Mouse (Mus musculus) midbrain, embryonic 15.5 days (tissue): Measurements from ENCODE around the gene Gata2. TPM values are rescaled to one million over a fixed set of nuclear protein-coding genes. Genes with fewer than 3 reads are reported as not detected.

Source experiments
- ATAC-seq: fragments of 200-750 bp; cut with Nextera tagmentation; replicated peaks from 2 replicates; pipeline ENCODE4 v1.8.0; 2017; ENCODE audit warnings: moderate TSS enrichment
- H3K27ac ChIP-seq: fragments of 300-500 bp; sonication (generic); 2 replicates; pipeline ENCODE4 v1.5.1; 2015; ENCODE audit warnings: mild to moderate bottlenecking, inconsistent platforms
- H3K27me3 ChIP-seq: fragments of 300-500 bp; sonication (generic); replicated peaks from 2 replicates; pipeline ENCODE4 v1.6.1; 2015; ENCODE audit warnings: inconsistent platforms
- H3K36me3 ChIP-seq: fragments of 300-500 bp; sonication (generic); replicated peaks from 2 replicates; pipeline ENCODE4 v1.6.1; 2015; ENCODE audit warnings: inconsistent platforms
- H3K4me1 ChIP-seq: fragments of 300-500 bp; sonication (generic); 2 replicates; pipeline ENCODE4 v1.6.1; 2015; ENCODE audit warnings: inconsistent platforms
- H3K4me2 ChIP-seq: fragments of 300-500 bp; sonication (generic); 2 replicates; pipeline ENCODE4 v1.6.1; 2015; ENCODE audit warnings: inconsistent platforms, mild to moderate bottlenecking, moderate library complexity
- H3K4me3 ChIP-seq: fragments of 300-500 bp; sonication (generic); 2 replicates; pipeline ENCODE4 v1.5.1; 2015; ENCODE audit warnings: mild to moderate bottlenecking, inconsistent platforms
- H3K9ac ChIP-seq: fragments of 300-500 bp; sonication (generic); 2 replicates; pipeline ENCODE4 v1.6.1; 2015; ENCODE audit warnings: mild to moderate bottlenecking, inconsistent platforms
- H3K9me3 ChIP-seq: fragments of 300-500 bp; sonication (generic); 2 replicates; pipeline ENCODE4 v1.6.1; 2016; ENCODE audit warnings: inconsistent platforms
- WGBS: fragments of 180-500 bp; shearing (Covaris S2); methylation state at CpG from one replicate; pipeline ENCODE4 v1.1.7; 2015; ENCODE audit warnings: mixed read lengths; 5-methylcytosine and 5-hydroxymethylcytosine counted together
- polyA plus RNA-seq: library from polyadenylated mRNA; unstranded; fragments of >200 nt; fragmentation: Nextera tagmentation; extraction: Ambion mirVana; gene quantifications from 2 replicates; pipeline ENCODE4 v1.2.1, GENCODE M21; 2015

Gata2 gene
- polyA plus RNA-seq, 1 experiment from 2014 or later, result 20.7 TPM

- Histone ChIP-seq H3K4me2 (no peak overlapping the region), H3K4me1 (peaks cover 15% of the 10 kb centered on the region), H3K36me3 (no peaks in the 10 kb centered on the region), H3K9ac (no peak overlapping the region), H3K4me3 (no peak overlapping the region), H3K27ac (no peak overlapping the region), H3K9me3 (no peaks in the 10 kb centered on the region), H3K27me3 (peaks cover 66% of the 10 kb centered on the region)
- no peak for ATAC-seq
- WGBS, result 78% methylated on average over 6 of the region's 6 CpGs
Measured at GRCm38 (mm10) chr6:88188148-88188547, 5.5 kb upstream of the Gata2 start.

DNA sequence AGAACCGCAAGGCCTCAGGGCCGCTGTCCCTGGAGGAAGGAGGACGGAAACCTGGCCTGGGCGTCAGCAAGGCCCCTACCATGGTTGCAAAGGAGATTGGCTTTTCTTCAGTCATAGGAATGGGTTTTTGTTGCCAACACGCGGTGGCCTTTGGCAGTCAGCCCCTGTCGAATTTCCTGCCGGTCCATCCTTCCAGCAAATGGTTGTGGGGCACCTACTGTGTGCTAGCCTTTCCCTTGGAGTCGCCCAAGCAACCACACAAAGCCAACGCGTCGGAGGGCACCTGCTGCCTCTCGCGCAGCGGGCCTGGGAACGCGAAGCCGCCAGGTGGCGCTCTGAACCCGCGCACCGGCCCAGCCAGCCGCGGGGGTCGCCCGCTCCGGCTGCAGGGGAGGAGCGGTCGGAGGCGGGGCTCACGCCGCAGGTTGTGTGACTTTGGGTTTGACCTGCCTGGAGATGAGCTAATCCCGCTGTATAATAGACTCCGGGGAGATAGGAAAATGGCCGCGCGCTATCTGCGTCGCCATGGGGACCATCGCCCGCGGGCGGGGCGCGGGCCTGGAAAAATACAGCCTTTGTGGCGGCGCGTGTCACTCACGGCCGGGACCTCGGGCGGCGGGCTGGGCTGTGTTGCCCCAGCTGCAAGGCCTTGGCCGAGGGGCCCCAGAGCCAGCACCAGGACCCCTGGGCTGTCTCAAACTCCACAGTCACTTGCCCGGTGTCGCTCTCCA lies 4.2 kb upstream of the Gata2 start:
- Histone ChIP-seq H3K4me2 (peak overlapping the region; percentile 88), H3K4me1 (peaks cover 26% of the 10 kb centered on the region), H3K9ac (peak overlapping the region; percentile 36), H3K27ac (peak overlapping the region; percentile 16), H3K4me3 (peak overlapping the region; percentile 52), H3K27me3 (peaks cover 66% of the 10 kb centered on the region), H3K9me3 (no peaks in the 10 kb centered on the region), H3K36me3 (no peaks in the 10 kb centered on the region)
- peak; percentile 81 for ATAC-seq
- WGBS, result 1% methylated on average over 56 of the region's 56 CpGs

- no peak overlapping the region for H3K9ac ChIP-seq
- H3K27ac ChIP-seq, result peak overlapping the region; percentile 16
- peak overlapping the region; percentile 52 for H3K4me3 ChIP-seq
- peaks cover 28% of the 10 kb centered on the region for H3K4me1 ChIP-seq
- peak overlapping the region; percentile 88 for H3K4me2 ChIP-seq
- WGBS, result 0% methylated on average over 13 of the region's 13 CpGs
- H3K27me3 ChIP-seq, result peaks cover 70% of the 10 kb centered on the region
- H3K36me3 ChIP-seq, result no peaks in the 10 kb centered on the region
- no peak for ATAC-seq
- no peaks in the 10 kb centered on the region for H3K9me3 ChIP-seq
Measured at GRCm38 (mm10) chr6:88190043-88190309, 3.7 kb upstream of the Gata2 start.

GRCm38 (mm10) chr6:88190310-88191023 lies 3.2 kb upstream of the Gata2 start:
- ATAC-seq, result peak; percentile 9; the same call in 1 of the 2 replicates
- H3K9me3 ChIP-seq, result no peaks in the 10 kb centered on the region
- WGBS, result 2% methylated on average over 49 of the region's 49 CpGs
- no peak overlapping the region for H3K9ac ChIP-seq
- H3K27ac ChIP-seq, result peak overlapping the region; percentile 16; the same call in 1 of the 2 replicates
- peaks cover 28% of the 10 kb centered on the region for H3K4me1 ChIP-seq
- peak overlapping the region; percentile 88 for H3K4me2 ChIP-seq
- H3K27me3 ChIP-seq, result peaks cover 75% of the 10 kb centered on the region
- peak overlapping the region; percentile 52; the same call in 1 of the 2 replicates for H3K4me3 ChIP-seq
- H3K36me3 ChIP-seq, result no peaks in the 10 kb centered on the region

GRCm38 (mm10) chr6:88191024-88191365 lies 2.7 kb upstream of the Gata2 start:
- no peak overlapping the region for H3K27ac ChIP-seq
- 16% methylated on average over 6 of the region's 6 CpGs for WGBS
- H3K27me3 ChIP-seq, result peaks cover 74% of the 10 kb centered on the region
- H3K36me3 ChIP-seq, result no peaks in the 10 kb centered on the region
- peak overlapping the region; percentile 88; the same call in 1 of the 2 replicates for H3K4me2 ChIP-seq
- H3K9ac ChIP-seq, result no peak overlapping the region
- ATAC-seq, result no peak
- H3K4me3 ChIP-seq, result no peak overlapping the region
- peaks cover 28% of the 10 kb centered on the region for H3K4me1 ChIP-seq
- no peaks in the 10 kb centered on the region for H3K9me3 ChIP-seq

DNA sequence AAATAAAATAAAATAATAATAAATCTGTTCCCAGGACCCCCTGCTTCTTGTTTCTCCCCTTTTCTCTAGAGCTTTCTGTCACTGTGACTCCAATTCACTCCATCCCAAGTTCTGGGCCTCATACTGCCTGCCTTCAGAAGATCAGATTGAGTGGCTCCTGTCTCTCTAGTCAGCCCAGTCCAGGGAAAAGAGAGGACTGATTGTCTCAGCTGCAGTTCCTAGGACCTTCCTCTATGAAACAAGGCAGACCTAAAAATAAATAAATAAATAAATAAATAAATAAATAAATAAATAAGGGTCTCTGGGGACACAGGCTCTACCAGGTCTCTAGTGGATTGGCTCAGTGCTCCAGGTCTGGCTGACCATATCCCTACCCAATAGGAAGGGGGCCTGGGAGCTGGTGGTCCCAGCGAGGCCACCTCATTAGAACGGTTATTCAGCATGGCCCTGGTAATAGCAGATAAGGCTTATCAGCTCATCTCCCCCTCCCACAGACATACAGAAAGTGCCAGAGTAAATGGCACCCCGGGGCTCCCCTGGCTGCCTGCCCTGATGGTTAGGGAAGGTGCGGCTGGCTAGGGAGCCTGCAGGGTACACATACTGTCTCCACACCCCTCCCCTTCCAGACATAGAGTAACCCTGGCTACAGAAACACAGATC lies 2.1 kb upstream of the Gata2 start:
- no peak overlapping the region for H3K4me2 ChIP-seq
- peaks cover 33% of the 10 kb centered on the region for H3K4me1 ChIP-seq
- no peak overlapping the region for H3K4me3 ChIP-seq
- H3K27me3 ChIP-seq, result peaks cover 78% of the 10 kb centered on the region
- 16% methylated on average over 4 of the region's 4 CpGs for WGBS
- no peak for ATAC-seq
- no peaks in the 10 kb centered on the region for H3K9me3 ChIP-seq
- H3K9ac ChIP-seq, result no peak overlapping the region
- no peaks in the 10 kb centered on the region for H3K36me3 ChIP-seq
- no peak overlapping the region for H3K27ac ChIP-seq

- no peak overlapping the region for H3K27ac ChIP-seq
Measured at GRCm38 (mm10) chr6:88192756-88193155, 935 bp upstream of the Gata2 start.

DNA sequence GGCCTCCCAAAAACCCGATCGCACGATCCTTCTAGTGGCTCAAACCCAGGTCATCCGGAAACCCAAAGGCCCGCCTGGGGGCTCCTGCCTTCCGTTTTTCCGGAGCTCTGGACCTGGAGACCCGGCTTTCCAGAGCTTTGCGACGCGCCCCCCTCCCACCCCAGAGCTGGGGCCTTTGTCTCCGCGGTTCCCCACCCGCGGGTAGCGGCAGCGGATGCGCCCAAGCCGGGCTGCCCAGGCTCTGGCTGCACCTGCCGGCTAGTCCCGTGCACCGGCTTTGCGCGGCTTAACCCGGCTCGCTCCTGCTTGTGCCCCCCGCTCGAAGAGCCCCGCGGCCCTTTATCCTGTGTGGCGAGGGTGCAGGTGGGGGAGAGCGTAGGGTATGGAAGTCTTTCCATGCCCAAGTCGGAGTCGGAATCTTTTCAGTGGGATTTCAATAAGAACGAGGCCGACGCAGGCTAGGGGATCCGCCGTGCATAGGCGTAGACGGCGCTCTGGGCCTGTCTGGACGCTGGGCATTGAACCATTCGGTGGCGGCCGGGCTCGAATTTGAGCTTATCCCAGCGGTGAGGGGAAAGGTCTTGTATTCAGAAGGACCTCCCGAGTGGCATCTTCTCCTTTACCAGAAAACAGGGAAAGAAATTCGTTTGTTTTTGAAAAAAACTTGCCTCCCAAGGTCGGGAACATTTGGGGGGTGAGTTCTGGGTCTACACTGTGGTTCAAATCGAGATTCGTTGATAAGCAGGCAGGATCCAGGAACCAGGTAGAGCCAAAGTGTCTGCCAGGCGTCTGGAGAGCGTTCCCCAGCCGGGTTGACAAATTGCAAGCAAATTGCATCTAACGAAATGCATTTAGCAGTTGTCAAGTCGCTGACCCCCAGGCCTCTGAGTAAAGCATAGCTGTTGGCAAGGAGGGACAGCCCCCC lies 624 bp downstream of the Gata2 start:
- Histone ChIP-seq H3K4me3 (peak overlapping the region; percentile 39), H3K27me3 (peaks cover 71% of the 10 kb centered on the region), H3K4me2 (peak overlapping the region; percentile 55), H3K9ac (peak overlapping the region; percentile 36), H3K36me3 (no peaks in the 10 kb centered on the region), H3K27ac (peak overlapping the region; percentile 70), H3K9me3 (no peaks in the 10 kb centered on the region), H3K4me1 (peaks cover 60% of the 10 kb centered on the region)
- WGBS, result under 1% methylated on average over 58 of the region's 58 CpGs
- ATAC-seq, result no peak

More at GRCm38 (mm10) chr6:88192756-88193155, 935 bp upstream of the Gata2 start:
- Histone ChIP-seq H3K4me3 (no peak overlapping the region), H3K27me3 (peaks cover 79% of the 10 kb centered on the region), H3K4me2 (no peak overlapping the region), H3K36me3 (no peaks in the 10 kb centered on the region), H3K9me3 (no peaks in the 10 kb centered on the region), H3K4me1 (peaks cover 45% of the 10 kb centered on the region), H3K9ac (no peak overlapping the region)
- WGBS, result 16% methylated on average over 8 of the region's 8 CpGs
- no peak for ATAC-seq

GRCm38 (mm10) chr6:88194978-88195325 lies 1.3 kb downstream of the Gata2 start:
- Histone ChIP-seq H3K4me2 (peak overlapping the region; percentile 55), H3K9me3 (no peaks in the 10 kb centered on the region), H3K27ac (no peak overlapping the region), H3K4me1 (peaks cover 60% of the 10 kb centered on the region), H3K9ac (no peak overlapping the region; the same call in 1 of the 2 replicates), H3K27me3 (peaks cover 65% of the 10 kb centered on the region), H3K4me3 (peak overlapping the region; percentile 39), H3K36me3 (no peaks in the 10 kb centered on the region)
- 7% methylated on average over 7 of the region's 7 CpGs for WGBS
- ATAC-seq, result no peak

DNA sequence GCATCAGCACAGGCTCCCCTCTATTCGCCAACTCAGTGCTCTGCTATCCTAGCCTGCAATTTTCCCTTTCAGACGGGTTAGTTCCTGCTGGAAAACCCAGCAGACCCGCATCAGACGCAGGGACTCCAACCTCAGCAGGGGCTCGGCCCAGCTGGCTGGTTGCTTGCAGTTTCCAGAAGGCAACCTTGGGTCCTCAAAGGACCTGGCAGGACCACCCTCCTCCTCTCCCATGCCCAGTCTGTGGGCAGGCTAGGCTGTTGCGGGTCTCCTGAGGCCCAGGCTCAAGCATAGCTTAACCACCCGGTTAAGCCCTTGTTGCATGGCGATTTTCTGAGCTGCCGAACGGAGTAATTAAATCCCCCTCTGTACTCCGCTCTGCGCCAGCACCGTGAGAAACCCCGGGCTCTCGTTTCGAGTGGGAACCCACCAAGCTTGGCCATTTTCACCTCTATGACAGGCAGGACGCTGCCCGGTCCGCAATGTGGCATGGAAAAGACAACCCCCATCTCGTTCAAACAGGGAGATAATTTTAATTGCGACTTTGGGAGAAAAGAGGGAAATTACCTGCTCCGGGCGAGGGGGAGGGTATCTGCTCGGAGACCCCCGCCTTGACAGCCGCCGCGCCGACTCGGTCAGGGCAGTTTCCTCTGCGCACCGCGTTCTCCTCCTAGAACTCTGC lies 2.5 kb downstream of the Gata2 start:
- no peak for ATAC-seq
- no peak overlapping the region for H3K27ac ChIP-seq
- no peaks in the 10 kb centered on the region for H3K36me3 ChIP-seq
- 1% methylated on average over 33 of the region's 33 CpGs for WGBS
- H3K4me2 ChIP-seq, result peak overlapping the region; percentile 55
- peaks cover 65% of the 10 kb centered on the region for H3K27me3 ChIP-seq
- 0 out of 2 replicates have a peak overlapping the region, but pooled peaks have one; percentile 13 for H3K9ac ChIP-seq
- peaks cover 50% of the 10 kb centered on the region for H3K4me1 ChIP-seq
- no peaks in the 10 kb centered on the region for H3K9me3 ChIP-seq
- peak overlapping the region; percentile 34 for H3K4me3 ChIP-seq

DNA sequence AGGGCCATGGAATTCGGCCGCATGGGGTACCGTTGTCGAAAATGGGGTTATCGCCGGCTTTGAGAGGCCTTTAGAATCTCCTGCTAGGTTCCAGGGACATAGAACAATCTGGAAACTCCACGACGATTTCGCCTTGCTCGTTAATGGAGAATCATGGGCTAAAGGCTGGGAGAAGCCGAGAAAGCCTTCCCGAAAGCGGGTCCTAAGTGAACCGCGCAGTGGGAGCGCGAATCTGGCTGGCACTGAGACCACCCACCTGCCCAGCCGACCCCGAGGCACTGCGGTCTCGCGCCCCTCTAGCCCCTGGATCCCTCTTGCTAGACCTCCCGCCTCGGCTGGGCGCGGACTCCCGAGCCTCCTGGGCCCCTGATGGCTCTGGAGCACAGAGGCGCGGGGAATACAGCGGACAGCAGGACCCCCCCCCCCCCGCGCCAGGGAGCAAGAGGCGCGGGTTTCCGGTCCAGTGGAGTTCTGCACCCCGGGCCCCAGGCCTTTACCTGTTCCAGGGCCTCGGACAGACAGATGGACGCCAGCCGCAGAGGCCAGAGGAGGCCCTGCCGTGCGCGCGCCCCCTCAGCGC lies 3.1 kb downstream of the Gata2 start:
- peaks cover 66% of the 10 kb centered on the region for H3K27me3 ChIP-seq
- peak overlapping the region; percentile 55 for H3K4me2 ChIP-seq
- H3K27ac ChIP-seq, result no peak overlapping the region
- no peak for ATAC-seq
- WGBS, result under 1% methylated on average over 44 of the region's 44 CpGs
- H3K4me1 ChIP-seq, result peaks cover 50% of the 10 kb centered on the region
- H3K36me3 ChIP-seq, result no peaks in the 10 kb centered on the region
- H3K9me3 ChIP-seq, result no peaks in the 10 kb centered on the region
- peak overlapping the region; percentile 34 for H3K4me3 ChIP-seq
- H3K9ac ChIP-seq, result peak overlapping the region; percentile 13; the same call in 1 of the 2 replicates
